Mouse (Mus musculus) gastrocnemius, adult 18-20 months (tissue): Measurements from ENCODE around the gene Ptov1. TPM values are rescaled to one million over a fixed set of nuclear protein-coding genes. Genes with fewer than 3 reads are reported as not detected.
"Not testable (repeated sequence)": the region's sequence is repeated elsewhere in the genome, so short reads cannot be mapped to it uniquely, and the experiment has no call there.

Source experiments
- DNase-seq: peaks from one replicate; pipeline ENCODE4 v3.0.0; 2021; ENCODE audit warnings: low spot score
- total RNA-seq, 2 experiments: library from RNA; stranded (reverse); gene quantifications; 2 replicates each; pipeline ENCODE4 v1.2.3; 2021

Ptov1 gene
- total RNA-seq, 2 experiments from 2014 or later: 143 to 148 TPM

DNA sequence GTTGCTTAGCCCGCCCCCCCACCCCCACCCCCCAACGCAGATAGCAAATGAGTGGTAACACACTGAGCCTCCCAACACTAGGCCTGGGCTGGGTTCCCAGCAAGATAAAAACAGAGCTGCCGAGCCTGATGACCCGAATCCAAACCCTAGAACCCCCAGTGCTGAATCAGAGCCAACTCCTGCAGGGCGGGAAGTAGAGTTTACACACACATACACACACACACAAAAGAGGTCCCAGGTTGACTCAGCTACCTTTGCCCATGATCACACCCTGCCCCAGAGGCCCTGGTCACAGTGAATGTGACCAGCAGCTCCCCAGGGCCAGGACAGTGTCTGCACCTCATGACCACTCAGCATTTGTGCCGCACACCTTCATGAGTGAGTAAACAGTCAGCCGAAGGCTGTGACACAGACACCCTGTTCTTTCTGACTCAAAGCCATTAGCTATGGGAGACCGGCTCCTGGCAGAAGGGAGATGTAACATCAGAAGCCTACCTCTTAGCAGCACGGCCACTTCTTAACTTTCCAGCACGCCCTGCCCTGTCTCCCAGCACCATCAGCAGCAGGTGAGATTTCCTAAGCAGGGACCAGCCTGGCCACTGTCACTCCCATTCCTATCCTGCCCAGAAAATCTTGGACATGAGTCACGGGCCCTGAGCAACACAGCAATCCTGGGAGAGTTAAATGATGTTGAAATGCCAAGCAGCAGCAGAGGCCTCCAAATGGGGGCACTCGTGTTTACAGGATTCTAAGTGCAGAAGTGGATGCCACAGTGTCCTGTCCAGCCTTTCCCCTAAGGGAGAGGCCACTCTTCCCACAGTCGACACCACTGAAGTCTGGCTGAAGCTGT is 18.9 kb upstream of the Ptov1 start:
- peak; percentile 52 for DNase-seq

DNA sequence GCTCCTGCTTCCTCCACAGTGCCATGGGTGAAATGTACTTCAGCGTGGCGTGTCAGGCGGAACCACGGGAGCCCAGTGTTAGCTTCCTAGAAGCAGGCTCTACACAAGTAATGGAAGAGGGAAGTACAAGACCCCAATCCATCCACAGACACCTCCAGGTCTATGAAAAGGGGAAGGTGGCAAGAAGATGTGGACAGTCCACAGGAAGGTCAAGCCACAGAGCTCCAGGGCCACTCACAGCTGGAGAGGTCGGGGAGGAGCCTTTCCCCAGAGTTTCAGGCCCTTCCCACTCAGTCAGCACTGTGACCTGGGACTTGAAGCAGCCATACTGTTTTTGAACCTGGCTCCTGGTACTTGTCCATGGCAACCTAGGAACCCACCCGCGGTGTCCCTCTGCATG is 17.4 kb upstream of the Ptov1 start:
- DNase-seq: no peak

DNA sequence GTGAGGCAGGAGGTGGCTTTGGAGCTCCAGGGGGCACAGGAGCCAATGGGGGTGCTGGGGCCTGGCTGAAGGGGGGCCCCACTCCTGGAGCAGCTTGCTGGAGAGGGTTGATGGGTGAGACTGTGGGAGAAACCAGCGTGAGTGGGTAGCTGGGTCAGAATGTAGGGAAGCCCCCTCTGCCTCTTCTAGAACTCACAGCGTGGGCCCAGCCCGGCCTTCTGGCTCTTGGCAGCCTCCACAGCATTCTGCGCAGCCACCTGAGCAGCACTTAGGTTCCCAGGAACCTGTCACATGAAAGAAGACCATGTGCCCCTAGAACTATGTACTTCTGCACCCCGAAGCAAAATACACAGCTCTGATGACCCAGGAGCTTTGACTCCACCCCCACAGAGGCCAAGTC is 15.0 kb upstream of the Ptov1 start:
- no peak for DNase-seq

DNA sequence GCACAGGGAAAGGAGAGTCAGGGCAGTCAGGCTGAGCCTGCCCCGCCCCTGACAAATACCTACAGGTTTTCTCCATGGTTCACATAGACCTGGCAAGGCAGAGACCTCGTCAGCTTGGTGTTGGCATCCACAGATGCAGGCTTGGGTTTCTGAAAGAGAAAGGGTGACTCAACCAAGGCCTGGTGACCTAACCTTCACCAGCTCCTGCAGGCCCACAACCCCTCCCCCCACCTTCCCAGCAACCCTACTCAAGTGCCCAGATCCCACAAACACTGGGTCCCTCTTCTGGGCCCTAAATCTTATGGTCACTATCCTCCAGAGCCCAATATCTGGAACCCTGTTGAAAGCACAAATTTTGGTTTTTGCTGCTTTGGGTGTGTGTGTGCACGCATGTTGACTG is 13.4 kb upstream of the Ptov1 start:
- DNase-seq: no peak

DNA sequence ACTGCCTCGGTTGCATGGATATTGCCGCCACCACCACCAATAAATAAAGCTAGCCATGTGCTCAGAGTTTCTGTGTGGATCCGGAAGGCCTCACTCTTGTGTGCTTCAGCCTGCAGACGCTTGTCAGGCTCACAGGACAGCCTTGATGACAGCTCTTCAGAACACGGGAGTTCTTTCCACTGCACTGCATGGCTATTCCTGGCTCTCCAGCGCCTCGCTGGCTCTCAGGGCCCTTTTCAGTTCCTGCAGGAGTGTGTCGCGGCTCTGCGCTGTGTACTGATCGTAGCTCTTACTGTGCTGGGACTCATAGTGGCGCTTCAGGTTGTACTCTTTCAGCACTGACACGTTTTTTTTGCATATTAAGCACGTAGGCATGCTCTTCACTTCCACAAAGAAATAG is 8.2 kb upstream of the Ptov1 start:
- no peak for DNase-seq

DNA sequence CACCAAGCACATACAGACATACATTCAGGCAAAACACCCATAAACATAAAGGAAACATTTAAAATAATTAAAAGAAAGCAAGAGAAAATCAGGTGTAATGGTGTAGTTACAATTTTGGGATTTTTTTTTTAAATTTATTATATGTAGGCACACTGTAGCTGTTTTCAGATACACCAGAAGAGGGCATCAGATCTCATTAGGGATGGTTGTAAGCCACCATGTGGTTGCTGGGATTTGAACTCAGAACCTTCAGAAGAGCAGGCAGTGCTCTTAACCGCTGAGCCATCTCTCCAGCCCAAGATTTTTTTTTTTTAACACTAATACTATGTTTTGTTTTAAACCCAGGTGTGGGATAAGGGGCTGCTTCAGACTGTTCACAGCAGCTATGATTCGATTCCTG is 2.2 kb upstream of the Ptov1 start:
- not testable (repeated sequence) for DNase-seq

DNA sequence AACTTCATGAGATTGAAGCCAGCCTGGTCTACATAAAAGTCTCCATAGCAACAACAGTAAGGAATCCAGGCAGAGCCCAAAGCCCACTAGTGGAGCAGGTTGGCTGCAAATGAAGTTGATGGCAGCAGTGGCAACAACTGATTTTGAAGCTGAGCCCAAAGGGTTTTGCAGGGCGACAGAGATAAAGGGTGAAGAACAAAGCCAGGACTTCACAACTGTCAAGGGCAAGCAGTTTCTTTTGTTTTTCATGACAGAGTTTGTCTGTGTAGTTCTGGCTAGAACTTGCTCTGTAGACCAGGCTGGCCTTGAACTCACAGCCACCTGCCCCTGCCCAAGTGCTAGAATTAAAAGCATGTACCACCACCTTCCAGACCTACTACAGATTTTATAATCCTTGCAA is 1.6 kb upstream of the Ptov1 start:
- DNase-seq: no peak

DNA sequence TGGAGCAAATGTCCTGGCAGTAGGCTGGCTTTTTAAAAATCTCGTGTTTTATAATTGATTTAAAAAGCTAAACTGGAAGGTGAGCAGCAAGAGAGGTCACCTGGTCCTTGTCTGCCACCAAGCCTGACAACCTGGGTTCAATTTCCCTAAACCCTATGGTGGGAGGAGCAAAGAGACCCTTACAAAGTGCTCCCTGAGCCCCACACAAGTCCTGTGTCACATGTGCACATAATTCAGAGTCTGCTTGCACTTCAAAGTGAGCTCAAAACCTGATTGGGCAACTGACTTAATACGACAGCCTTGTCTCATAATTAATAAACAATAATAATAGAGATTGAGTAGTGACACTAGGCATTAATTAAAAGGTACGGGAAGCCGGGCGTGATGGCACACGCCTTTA is 1.0 kb upstream of the Ptov1 start:
- DNase-seq: no peak

DNA sequence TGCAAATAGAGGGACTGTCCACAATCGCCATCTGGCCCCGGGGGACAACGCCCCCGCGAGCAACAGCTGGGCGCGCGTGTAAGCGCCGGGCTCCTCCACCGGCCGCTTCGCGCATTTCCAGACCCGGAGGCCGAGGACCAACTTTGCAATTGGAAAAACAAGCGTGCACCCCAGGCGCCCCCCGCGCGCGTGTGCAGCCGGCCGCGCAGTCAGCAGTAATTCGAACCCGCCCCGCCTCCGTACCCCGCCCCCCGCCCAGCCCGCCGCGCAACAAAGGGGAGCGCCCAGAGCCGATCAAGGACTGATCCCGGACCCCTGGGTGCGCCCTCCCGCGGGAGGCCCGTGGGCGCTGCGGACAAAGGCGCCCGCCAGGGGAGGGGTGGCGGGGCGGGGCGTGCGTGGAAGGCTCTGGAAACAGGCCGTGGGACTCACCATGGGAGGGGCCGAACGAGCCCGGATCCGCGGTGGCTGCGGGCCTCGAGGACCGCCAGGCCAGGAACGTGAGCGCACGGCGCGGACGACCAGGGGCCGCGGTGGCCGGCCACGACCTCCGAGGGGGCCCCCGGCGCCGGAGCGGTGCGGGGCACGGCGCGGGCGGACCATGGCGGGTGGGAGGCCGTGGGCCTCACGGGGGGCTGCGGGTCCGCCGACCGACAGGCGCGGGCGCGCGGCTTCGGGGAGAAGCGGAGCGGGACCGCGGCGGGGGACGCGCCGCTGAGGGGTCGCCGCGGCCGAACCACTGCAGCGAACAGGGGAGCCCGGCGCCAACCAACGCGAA is 480 bp downstream of the Ptov1 start:
- DNase-seq: peak; percentile 71

DNA sequence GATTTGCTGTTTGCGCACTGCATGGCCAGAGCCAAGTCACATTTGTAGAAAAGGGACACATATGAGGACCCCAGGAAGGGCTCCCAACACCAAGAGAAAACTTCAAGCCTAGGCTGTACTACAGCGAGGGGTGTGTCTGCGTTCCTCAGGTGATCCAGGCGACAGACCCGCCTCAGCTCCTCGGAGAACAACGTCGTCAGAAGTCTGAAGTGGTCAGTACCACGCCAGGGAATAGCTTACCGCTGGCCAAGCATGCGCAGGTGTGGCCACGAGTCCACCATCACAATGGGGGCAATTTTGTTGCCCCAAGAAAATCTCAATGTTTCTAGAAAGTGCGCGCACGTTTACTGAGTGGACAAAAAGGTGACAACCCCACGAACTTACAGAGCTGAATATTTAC is 1.1 kb downstream of the Ptov1 start:
- no peak for DNase-seq

DNA sequence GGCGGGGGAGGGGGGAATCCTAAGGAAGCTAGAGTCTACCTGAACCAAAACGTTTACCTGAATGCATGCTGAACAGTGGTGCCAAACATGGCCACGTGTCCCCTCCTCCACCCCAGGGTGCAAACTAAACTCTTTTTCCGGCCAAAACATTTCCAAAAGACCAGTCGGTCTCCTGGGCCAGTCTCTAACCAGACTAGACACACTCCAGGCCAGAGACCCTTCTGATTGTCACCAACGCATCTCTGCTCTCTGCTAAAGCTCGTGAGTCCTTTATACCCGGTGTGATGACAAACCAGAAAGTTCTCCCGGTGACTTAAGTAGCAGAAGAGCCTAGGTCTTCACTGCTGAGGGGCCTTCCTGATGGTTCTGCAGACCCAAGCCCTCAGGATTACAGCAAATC is 1.8 kb downstream of the Ptov1 start:
- no peak for DNase-seq

DNA sequence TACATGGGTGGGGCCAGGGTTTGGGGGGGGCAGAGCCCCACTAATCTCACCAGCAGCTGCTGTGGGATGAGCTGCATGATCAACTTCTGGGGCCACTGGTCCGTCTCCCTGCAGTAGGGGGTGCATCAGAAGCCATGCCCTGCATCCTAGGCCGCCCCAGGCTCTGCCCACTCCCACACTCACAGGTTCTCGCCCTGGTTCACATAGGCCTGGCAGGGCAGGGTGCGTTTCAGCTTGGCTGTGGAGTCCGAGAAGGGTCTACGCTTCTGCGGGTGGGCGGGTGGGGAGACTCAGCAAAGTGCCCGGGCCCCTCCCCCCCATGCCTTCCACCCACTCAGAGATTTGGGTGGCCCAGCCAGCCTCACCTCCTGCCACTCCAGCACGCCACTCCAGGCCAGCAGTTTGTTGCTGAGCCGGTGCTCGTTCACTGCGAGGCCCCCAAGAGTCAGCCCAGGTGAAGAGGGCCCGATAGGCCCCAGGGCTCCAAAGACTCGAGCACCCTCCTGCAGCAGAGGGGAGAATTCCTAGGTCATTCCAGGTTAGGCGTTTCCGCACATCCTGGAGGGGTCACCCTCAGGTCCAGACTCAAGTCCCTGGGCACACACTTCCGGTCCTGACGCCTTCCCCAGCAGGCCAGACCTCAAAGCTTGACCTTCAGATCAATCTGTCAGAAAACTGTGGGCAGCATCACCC is 2.4 kb downstream of the Ptov1 start:
- DNase-seq: no peak

DNA sequence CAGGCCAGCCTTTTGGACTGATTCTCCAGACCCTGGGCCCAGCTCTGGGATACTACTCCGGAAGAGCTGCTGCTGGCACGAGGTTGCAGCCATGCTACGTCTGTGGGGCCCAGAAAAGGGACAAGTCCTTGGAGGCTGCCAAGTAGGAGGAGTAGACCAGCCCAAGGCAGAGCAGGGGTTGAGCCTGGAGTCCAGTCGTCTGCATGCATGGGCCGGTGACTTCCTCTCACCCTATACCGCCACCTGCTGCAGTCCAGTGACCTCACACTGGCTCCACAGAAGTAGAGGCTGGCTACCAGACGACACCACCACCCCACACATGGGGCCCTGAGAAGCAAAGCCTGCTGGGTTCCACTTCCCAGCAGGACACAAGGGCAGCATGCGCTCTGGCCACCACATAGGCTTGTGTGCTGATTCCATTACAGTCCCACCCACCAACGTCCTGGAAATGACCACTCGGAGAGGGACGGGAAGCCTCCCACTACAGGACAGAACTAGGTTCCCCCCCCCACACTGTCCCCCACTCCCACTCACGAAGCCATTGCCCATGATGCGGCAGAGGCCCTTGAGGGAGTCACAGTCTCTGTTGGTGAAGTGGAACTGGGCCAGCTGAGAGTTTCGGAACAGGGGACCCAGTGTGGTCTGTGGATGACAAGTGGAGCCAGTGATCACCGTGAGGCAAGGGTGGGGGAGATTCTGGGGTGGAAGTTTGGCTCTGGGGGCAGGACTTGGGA is 3.1 kb downstream of the Ptov1 start:
- DNase-seq: peak; percentile 76

DNA sequence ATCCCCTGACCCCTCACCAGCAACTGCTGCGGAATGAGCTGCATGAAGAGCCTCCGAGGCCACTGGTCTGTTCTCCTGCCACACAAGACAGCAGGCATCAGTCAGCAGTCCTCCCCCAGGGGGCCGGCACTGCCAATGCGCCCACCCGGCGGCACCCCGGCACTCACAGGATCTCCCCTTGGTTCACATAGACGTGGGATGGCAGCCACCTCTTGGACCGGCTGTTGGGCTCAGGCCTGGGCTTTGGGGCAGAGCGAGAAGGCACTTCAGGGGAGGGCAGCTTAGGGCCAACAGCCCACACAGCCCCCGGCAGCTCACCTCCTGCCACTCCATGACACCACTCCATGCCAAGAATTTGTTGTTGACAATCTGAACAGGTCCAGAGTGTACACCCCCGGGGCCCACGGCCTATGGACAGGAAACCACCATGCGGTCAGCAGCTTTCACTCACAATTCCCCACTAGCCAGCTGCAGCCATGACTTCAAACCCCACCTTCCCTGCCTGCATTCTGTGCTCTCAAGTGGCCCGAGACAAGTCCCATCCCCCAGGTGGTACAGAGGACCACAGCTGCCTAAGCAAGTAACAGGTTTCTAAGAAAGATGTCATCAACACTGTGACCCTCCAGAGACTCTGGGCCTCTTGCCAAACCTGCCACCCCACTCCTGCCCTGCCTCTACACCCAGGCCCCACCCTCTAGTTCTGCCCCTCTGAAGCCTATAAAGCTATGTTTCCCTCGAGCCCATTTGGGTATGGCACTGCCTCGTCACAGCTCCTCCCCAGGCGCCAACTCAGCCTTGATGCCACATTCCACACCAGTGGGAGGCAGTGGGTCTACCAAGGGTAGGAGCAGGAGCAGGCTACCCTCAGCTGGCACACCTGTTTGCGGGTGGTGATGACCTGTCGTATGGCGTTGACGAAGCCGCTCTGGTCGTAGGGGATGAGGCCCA is 4.7 kb downstream of the Ptov1 start:
- DNase-seq: no peak

DNA sequence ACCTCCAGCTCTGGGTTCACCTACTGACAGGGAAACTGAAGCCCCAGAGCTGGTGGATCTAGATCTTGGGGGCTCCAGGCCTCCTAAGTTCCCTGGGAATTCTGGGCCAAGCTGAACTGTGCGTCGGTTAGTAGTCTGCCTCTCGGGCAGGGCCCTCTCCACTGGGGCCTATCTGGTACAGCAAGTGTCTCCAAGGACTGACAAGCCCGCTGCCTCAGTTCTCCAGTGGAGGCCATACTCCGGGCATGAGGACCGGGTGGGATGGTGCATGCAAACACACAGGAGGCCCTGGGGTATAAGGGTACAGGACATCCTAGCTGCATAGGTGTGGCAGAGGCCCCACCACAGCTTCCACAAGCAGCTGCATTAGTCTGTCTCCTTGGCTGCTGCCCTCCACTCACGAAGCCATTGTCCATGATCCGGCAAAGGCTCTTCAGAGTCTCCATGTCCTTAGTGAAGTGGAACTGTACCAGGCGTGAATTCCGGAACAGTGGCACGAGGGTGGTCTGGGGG is 5.5 kb downstream of the Ptov1 start:
- no peak for DNase-seq

DNA sequence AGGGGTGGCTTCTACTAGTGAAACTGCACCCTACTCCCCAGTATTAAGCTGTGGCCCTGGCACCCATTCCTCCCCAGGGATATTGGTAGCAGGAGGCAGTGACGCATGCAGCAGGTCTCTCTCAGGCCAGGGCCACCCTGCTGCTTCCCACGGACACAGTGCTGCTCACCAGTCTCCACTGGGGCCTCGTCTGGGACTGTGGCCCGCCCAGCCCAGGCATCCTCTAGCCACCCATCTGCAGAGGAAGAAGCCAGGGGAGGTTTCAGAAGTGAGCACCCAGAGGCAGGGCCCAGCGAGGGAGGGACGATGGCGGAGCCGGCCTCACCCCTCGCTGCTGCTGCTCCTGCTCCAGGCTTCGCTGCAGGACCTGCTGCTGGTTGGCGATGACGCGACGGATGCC is 6.4 kb downstream of the Ptov1 start:
- DNase-seq: no peak

DNA sequence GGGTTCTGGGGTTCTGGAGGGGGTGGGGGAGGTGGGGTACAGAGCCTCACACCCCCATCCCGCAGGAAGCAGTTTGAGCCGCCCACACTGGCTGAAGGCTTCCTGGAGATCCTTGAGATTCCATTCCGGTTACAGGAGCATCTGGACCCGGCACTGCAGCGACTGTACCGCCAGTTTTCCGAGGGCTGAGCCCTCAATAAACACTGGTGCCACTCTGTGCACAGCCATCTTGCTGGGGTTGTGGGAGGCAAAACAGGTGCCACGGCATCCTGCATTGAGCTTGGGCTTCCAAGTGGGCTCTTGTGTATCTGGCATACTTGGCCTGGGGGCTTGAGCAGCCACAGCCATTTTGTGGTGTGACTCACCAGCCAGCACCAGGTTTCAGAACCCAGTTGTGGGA is 7.2 kb downstream of the Ptov1 start:
- DNase-seq: no peak

DNA sequence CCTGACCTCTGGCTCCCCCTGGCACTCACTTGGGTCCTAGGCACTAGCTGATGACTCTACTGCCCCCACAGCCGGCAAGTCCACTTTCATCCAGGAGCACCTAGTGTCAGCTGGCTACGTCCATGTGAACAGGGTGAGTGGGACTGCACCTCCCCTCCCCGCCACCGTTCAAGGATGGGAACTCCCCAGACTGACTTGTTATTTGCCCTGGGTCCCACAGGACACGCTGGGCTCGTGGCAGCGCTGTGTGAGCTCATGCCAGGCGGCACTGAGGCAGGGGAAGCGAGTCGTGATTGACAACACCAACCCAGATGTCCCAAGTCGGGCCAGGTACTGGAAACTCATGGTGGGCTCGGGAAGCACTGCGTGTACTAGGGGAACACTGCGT is 8.2 kb downstream of the Ptov1 start:
- no peak for DNase-seq

DNA sequence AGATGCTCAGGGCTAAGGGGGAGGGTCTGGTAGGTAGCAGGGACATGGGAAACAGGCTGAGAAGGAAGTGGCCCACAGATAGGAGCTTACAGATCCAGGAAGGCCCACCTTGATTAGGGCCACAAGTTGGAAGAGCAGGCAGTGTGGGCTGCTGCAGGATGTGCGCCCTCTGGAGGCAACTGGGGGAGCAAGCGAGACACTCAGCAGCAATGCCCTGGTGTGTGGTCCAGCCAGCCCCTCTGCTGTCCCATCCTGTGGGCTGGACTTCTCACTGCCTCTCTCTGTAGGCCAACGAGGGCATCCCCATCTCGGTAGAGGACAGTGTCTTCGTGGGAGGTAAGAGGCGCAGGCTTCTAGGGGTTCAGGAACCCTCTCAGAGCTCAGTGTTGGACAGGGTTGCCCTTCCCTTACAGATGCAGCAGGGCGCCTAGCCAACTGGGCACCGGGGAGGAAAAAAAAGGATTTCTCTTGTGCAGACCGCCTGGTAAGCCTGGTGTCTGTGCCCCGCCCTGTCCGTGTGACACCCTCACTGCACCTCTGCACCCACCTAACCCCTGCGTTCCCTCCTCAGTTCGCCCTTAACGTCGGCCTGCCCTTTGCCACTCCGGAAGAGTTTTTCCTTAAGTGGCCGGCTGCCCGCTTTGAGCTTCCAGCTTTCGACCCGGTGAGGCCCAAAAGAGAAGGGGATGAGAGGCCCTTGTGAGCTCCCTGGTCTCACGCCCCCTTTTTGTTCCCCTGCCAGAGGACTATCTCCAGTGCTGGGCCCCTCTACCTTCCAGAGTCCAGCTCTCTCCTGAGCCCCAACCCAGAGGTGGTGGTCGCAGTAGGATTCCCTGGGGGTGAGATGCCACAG is 8.8 kb downstream of the Ptov1 start:
- DNase-seq: peak; percentile 68
